Mouse (Mus musculus): ENCODE results near the gene Sh2b1. TPM values are rescaled to one million over a fixed set of nuclear protein-coding genes. Genes with fewer than 3 reads are reported as not detected.

Sh2b1 gene
- polyA plus RNA-seq, 1 experiment = 43.8 TPM

- Histone ChIP-seq H3K9ac (ENCODE audit: low read depth, poor library complexity, severe bottlenecking) (no peak overlapping the region), H3K36me3 (ENCODE audit: control insufficient read depth, insufficient read depth, low read length, poor library complexity, severe bottlenecking) (peaks cover 13% of the 10 kb centered on the region), H3K27me3 (ENCODE audit: control insufficient read depth, insufficient read depth, low read length, poor library complexity, severe bottlenecking) (no peaks in the 10 kb centered on the region), H3K9me3 (replicated peaks; ENCODE audit: control insufficient read depth, insufficient read depth, low read length, poor library complexity, severe bottlenecking) (no peaks in the 10 kb centered on the region), H3K4me1 (ENCODE audit: control insufficient read depth, insufficient read depth, low read length) (peaks cover 3% of the 10 kb centered on the region), H3K27ac (ENCODE audit: insufficient read depth, low read length) (no peak overlapping the region), H3K4me3 (ENCODE audit: low read depth, low read length) (peak overlapping the region; percentile 43)
- no peak for TF ChIP-seq CTCF (IDR thresholded peaks at IDR 0.05; ENCODE audit: low read depth, low read length)
Measured at GRCm38 (mm10) chr7:126467834-126468627, 7.2 kb downstream of the Sh2b1 start.

GRCm38 (mm10) chr7:126467271-126467670, 8.0 kb downstream of the Sh2b1 start:
- Histone ChIP-seq H3K27ac (ENCODE audit: insufficient read depth, low read length) (no peak overlapping the region), H3K4me1 (ENCODE audit: control insufficient read depth, insufficient read depth, low read length) (peaks cover 3% of the 10 kb centered on the region), H3K4me3 (ENCODE audit: low read depth, low read length) (no peak overlapping the region), H3K9me3 (replicated peaks; ENCODE audit: control insufficient read depth, insufficient read depth, low read length, poor library complexity, severe bottlenecking) (no peaks in the 10 kb centered on the region), H3K36me3 (ENCODE audit: control insufficient read depth, insufficient read depth, low read length, poor library complexity, severe bottlenecking) (peaks cover 10% of the 10 kb centered on the region), H3K27me3 (ENCODE audit: control insufficient read depth, insufficient read depth, low read length, poor library complexity, severe bottlenecking) (no peaks in the 10 kb centered on the region), H3K9ac (ENCODE audit: low read depth, poor library complexity, severe bottlenecking) (no peak overlapping the region)
- TF ChIP-seq CTCF (IDR thresholded peaks at IDR 0.05; ENCODE audit: low read depth, low read length) (peak; percentile 66), POLR2A (IDR thresholded peaks at IDR 0.05; ENCODE audit: insufficient read depth, low read length) (no peak)

GRCm38 (mm10) chr7:126466707-126467106, 8.5 kb downstream of the Sh2b1 start:
- no peak overlapping the region for H3K9ac ChIP-seq (ENCODE audit: low read depth, poor library complexity, severe bottlenecking)
- peaks cover 10% of the 10 kb centered on the region for H3K36me3 ChIP-seq (ENCODE audit: control insufficient read depth, insufficient read depth, low read length, poor library complexity, severe bottlenecking)
- peaks cover 3% of the 10 kb centered on the region for H3K4me1 ChIP-seq (ENCODE audit: control insufficient read depth, insufficient read depth, low read length)
- H3K4me3 ChIP-seq (ENCODE audit: low read depth, low read length) = no peak overlapping the region
- no peak for TF ChIP-seq CTCF (IDR thresholded peaks at IDR 0.05; ENCODE audit: low read depth, low read length)
- no peak overlapping the region for H3K27ac ChIP-seq (ENCODE audit: insufficient read depth, low read length)
- no peaks in the 10 kb centered on the region for H3K9me3 ChIP-seq (replicated peaks; ENCODE audit: control insufficient read depth, insufficient read depth, low read length, poor library complexity, severe bottlenecking)
- no peaks in the 10 kb centered on the region for H3K27me3 ChIP-seq (ENCODE audit: control insufficient read depth, insufficient read depth, low read length, poor library complexity, severe bottlenecking)

GRCm38 (mm10) chr7:126466116-126466515, 9.1 kb downstream of the Sh2b1 start:
- Histone ChIP-seq H3K9ac (ENCODE audit: low read depth, poor library complexity, severe bottlenecking) (no peak overlapping the region), H3K4me3 (ENCODE audit: low read depth, low read length) (no peak overlapping the region), H3K4me1 (ENCODE audit: control insufficient read depth, insufficient read depth, low read length) (peaks cover 3% of the 10 kb centered on the region), H3K36me3 (ENCODE audit: control insufficient read depth, insufficient read depth, low read length, poor library complexity, severe bottlenecking) (peaks cover 10% of the 10 kb centered on the region), H3K9me3 (replicated peaks; ENCODE audit: control insufficient read depth, insufficient read depth, low read length, poor library complexity, severe bottlenecking) (no peaks in the 10 kb centered on the region), H3K27me3 (ENCODE audit: control insufficient read depth, insufficient read depth, low read length, poor library complexity, severe bottlenecking) (no peaks in the 10 kb centered on the region), H3K27ac (ENCODE audit: insufficient read depth, low read length) (no peak overlapping the region)
- TF ChIP-seq POLR2A (IDR thresholded peaks at IDR 0.05; ENCODE audit: insufficient read depth, low read length) (no peak), CTCF (IDR thresholded peaks at IDR 0.05; ENCODE audit: low read depth, low read length) (no peak), EP300 (IDR thresholded peaks at IDR 0.05; ENCODE audit: insufficient read depth, low read depth, low read length) (no peak)

- H3K36me3 ChIP-seq (ENCODE audit: control insufficient read depth, insufficient read depth, low read length, poor library complexity, severe bottlenecking) = peaks cover 6% of the 10 kb centered on the region
- H3K4me3 ChIP-seq (ENCODE audit: low read depth, low read length) = no peak overlapping the region
- H3K9me3 ChIP-seq (replicated peaks; ENCODE audit: control insufficient read depth, insufficient read depth, low read length, poor library complexity, severe bottlenecking) = no peaks in the 10 kb centered on the region
- H3K9ac ChIP-seq (ENCODE audit: low read depth, poor library complexity, severe bottlenecking) = no peak overlapping the region
- no peak overlapping the region for H3K27ac ChIP-seq (ENCODE audit: insufficient read depth, low read length)
- peaks cover 3% of the 10 kb centered on the region for H3K4me1 ChIP-seq (ENCODE audit: control insufficient read depth, insufficient read depth, low read length)
- TF ChIP-seq EP300 (IDR thresholded peaks at IDR 0.05; ENCODE audit: insufficient read depth, low read depth, low read length) (no peak), POLR2A (IDR thresholded peaks at IDR 0.05; ENCODE audit: insufficient read depth, low read length) (no peak), CTCF (IDR thresholded peaks at IDR 0.05; ENCODE audit: low read depth, low read length) (no peak)
- H3K27me3 ChIP-seq (ENCODE audit: control insufficient read depth, insufficient read depth, low read length, poor library complexity, severe bottlenecking) = no peaks in the 10 kb centered on the region
Measured at GRCm38 (mm10) chr7:126465246-126466030, 9.8 kb downstream of the Sh2b1 start.

GRCm38 (mm10) chr7:126464836-126465235, 10.4 kb downstream of the Sh2b1 start:
- no peaks in the 10 kb centered on the region for H3K9me3 ChIP-seq (replicated peaks; ENCODE audit: control insufficient read depth, insufficient read depth, low read length, poor library complexity, severe bottlenecking)
- H3K36me3 ChIP-seq (ENCODE audit: control insufficient read depth, insufficient read depth, low read length, poor library complexity, severe bottlenecking) = peaks cover 6% of the 10 kb centered on the region
- H3K4me1 ChIP-seq (ENCODE audit: control insufficient read depth, insufficient read depth, low read length) = peaks cover 3% of the 10 kb centered on the region
- TF ChIP-seq CTCF (IDR thresholded peaks at IDR 0.05; ENCODE audit: low read depth, low read length) (no peak), POLR2A (IDR thresholded peaks at IDR 0.05; ENCODE audit: insufficient read depth, low read length) (no peak), EP300 (IDR thresholded peaks at IDR 0.05; ENCODE audit: insufficient read depth, low read depth, low read length) (no peak)
- H3K9ac ChIP-seq (ENCODE audit: low read depth, poor library complexity, severe bottlenecking) = no peak overlapping the region
- H3K27ac ChIP-seq (ENCODE audit: insufficient read depth, low read length) = no peak overlapping the region
- no peaks in the 10 kb centered on the region for H3K27me3 ChIP-seq (ENCODE audit: control insufficient read depth, insufficient read depth, low read length, poor library complexity, severe bottlenecking)
- no peak overlapping the region for H3K4me3 ChIP-seq (ENCODE audit: low read depth, low read length)

Data from ES-Bruce4 (cell line).